Mouse (Mus musculus): ENCODE measurements around the gene Arvcf.
A peak's percentile ranks its signal among the peaks of the same experiment; 100 is the strongest.

The Arvcf gene

GRCm38 (mm10) chr16:18411802-18412476 lies 64.0 kb downstream of the Arvcf start:
- DNase-seq, result no peak

GRCm38 (mm10) chr16:18413032-18413816 lies 65.2 kb downstream of the Arvcf start:
- no peak for DNase-seq

GRCm38 (mm10) chr16:18416094-18416761 lies 68.2 kb downstream of the Arvcf start:
- DNase-seq, result no peak

- no peak for DNase-seq
Measured at GRCm38 (mm10) chr16:18416837-18417236, 68.9 kb downstream of the Arvcf start.

GRCm38 (mm10) chr16:18417491-18417890 lies 69.5 kb downstream of the Arvcf start:
- no peak for DNase-seq

GRCm38 (mm10) chr16:18418756-18419602 lies 71.0 kb downstream of the Arvcf start:
- DNase-seq, result no peak

- DNase-seq, result no peak
Measured at GRCm38 (mm10) chr16:18419603-18420026, 71.6 kb downstream of the Arvcf start.

GRCm38 (mm10) chr16:18420571-18420970 lies 72.6 kb downstream of the Arvcf start:
- DNase-seq, result no peak

- DNase-seq, result no peak
Measured at GRCm38 (mm10) chr16:18423203-18423914, 75.4 kb downstream of the Arvcf start.

- no peak for DNase-seq
Measured at GRCm38 (mm10) chr16:18423915-18424265, 75.9 kb downstream of the Arvcf start.

GRCm38 (mm10) chr16:18424364-18425045 lies 76.5 kb downstream of the Arvcf start:
- DNase-seq, result peak; percentile 47

- no peak for DNase-seq
Measured at GRCm38 (mm10) chr16:18425475-18426214, 77.7 kb downstream of the Arvcf start.

- DNase-seq, result peak; percentile 82
Measured at GRCm38 (mm10) chr16:18426215-18426791, 78.3 kb downstream of the Arvcf start, which contains the start of gene Txnrd2. Gene Txnrd2 (plus strand): TSS chr16:18426384.

- DNase-seq, result no peak
Measured at GRCm38 (mm10) chr16:18426802-18427280, 78.9 kb downstream of the Arvcf start, which contains the start of gene Comt. Gene Comt (minus strand): TSS chr16:18426852.

- DNase-seq, result no peak
Measured at GRCm38 (mm10) chr16:18428011-18428515, 80.1 kb downstream of the Arvcf start.

- no peak for DNase-seq
Measured at GRCm38 (mm10) chr16:18428516-18429042, 80.6 kb downstream of the Arvcf start.

GRCm38 (mm10) chr16:18429641-18430040 lies 81.7 kb downstream of the Arvcf start:
- DNase-seq, result no peak

GRCm38 (mm10) chr16:18430641-18431212 lies 82.7 kb downstream of the Arvcf start:
- peak; percentile 25 for DNase-seq

GRCm38 (mm10) chr16:18433341-18433920 lies 85.4 kb downstream of the Arvcf start:
- no peak for DNase-seq
